Mouse (Mus musculus): ENCODE results near the gene Nmnat1.

- no peak for TF ChIP-seq CTCF (IDR thresholded peaks at IDR 0.05; ENCODE audit: low read depth)
- TF ChIP-seq EP300 (IDR thresholded peaks at IDR 0.05; ENCODE audit: low read depth), result no peak
Measured at GRCm38 (mm10) chr4:149477078-149477477, 7.9 kb downstream of the Nmnat1 start, which contains the start of gene Tmem274.

All from liver, postnatal 0 days (tissue).